Comparison of ENCODE assay signal across 21 mouse cellular contexts in the genomic region with DNA sequence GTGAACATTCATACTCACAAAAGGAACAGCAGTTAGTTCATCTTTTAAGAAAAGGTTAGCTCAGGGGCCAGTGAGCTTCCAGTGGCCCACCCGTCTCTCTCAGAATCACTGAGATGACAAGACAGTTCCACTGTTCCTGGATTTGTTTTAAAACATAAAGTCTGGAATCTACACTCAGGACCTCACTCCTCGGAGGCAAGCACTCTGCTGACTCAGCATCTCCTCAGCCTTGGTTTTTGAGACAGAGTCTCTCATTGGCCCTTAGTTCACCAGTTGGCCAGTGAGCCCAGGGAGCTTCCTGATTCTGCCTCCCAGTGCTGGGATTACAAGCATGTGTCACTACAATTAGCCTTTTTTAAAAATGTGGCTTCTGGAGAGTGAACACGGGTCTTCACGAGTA.
A peak's percentile ranks its signal among the peaks of the same experiment; 100 is the strongest.
DNase-seq lines count a peak whose midpoint lies in the region; ATAC-seq and TF ChIP-seq lines count a peak whose summit lies in the region.
"Had no signal": no experiment of that assay in that cellular context is flagged by ENCODE, and none has a peak within 500 bp of the region (broad histone marks: within the 10 kb centered on the region; RNA-seq: fewer than 3 reads in every experiment).

No protein-coding gene starts in this region.

- H3K4me2 ChIP-seq in heart, embryonic 16.5 days (ENCODE audit: low read depth, low read length), result no peak overlapping the region
- peak overlapping the region; percentile 55 for H3K4me2 ChIP-seq in myocyte (ENCODE audit: low read depth)
- H3K4me2 ChIP-seq: embryonic facial prominence, embryonic 12.5 days; hindbrain, embryonic 15.5 days; limb, embryonic 12.5 days; lung, embryonic 15.5 days had no signal

- no peaks in the 10 kb centered on the region for H3K27me3 ChIP-seq in heart, embryonic 16.5 days (ENCODE audit: control insufficient read depth, insufficient read depth, low read length)
- H3K27me3 ChIP-seq in limb, embryonic 10.5 days (ENCODE audit: low read depth, poor library complexity, severe bottlenecking), result no peaks in the 10 kb centered on the region
- no peaks in the 10 kb centered on the region for H3K27me3 ChIP-seq in myocyte (ENCODE audit: control insufficient read depth, insufficient read depth, insufficient read length)
- H3K27me3 ChIP-seq: embryonic facial prominence, embryonic 12.5 days; hindbrain, embryonic 15.5 days; limb, embryonic 12.5 days; lung, embryonic 15.5 days had no signal

- no peak overlapping the region for H3K4me3 ChIP-seq in heart, embryonic 16.5 days (ENCODE audit: low read length)
- no peak overlapping the region for H3K4me3 ChIP-seq in limb, embryonic 10.5 days
- no peak overlapping the region for H3K4me3 ChIP-seq in myocyte
- H3K4me3 ChIP-seq: embryonic facial prominence, embryonic 12.5 days; hindbrain, embryonic 15.5 days; layer of hippocampus, adult 2 months; limb, embryonic 12.5 days; lung, embryonic 15.5 days had no signal

- no peak overlapping the region for H3ac ChIP-seq in myocyte (ENCODE audit: control insufficient read depth, insufficient read length)

- no peak for TF ChIP-seq POLR2A in myocyte (IDR thresholded peaks at IDR 0.05; ENCODE audit: insufficient read length, low read depth)

- H3K36me3 ChIP-seq in heart, embryonic 16.5 days (ENCODE audit: control insufficient read depth, insufficient read depth), result no peaks in the 10 kb centered on the region
- no peaks in the 10 kb centered on the region for H3K36me3 ChIP-seq in limb, embryonic 10.5 days
- no peaks in the 10 kb centered on the region for H3K36me3 ChIP-seq in myocyte (ENCODE audit: control insufficient read depth, insufficient read depth)
- H3K36me3 ChIP-seq: embryonic facial prominence, embryonic 12.5 days; hindbrain, embryonic 15.5 days; limb, embryonic 12.5 days; lung, embryonic 15.5 days had no signal

- WGBS in heart, embryonic 16.5 days, result 88% methylated on average over 4 of the region's 4 CpGs
- 94% methylated on average over 4 of the region's 4 CpGs for WGBS in limb, embryonic 10.5 days

- no peak overlapping the region for H3K9ac ChIP-seq in heart, embryonic 16.5 days (ENCODE audit: low read length)
- H3K9ac ChIP-seq: embryonic facial prominence, embryonic 12.5 days; forebrain, postnatal 0 days; hindbrain, embryonic 15.5 days; limb, embryonic 12.5 days; lung, embryonic 15.5 days had no signal

- peaks cover 2% of the 10 kb centered on the region; the same call in 1 of the 2 replicates for H3K9me3 ChIP-seq in heart, embryonic 16.5 days (replicated peaks; ENCODE audit: control insufficient read depth, low read length)
- no peaks in the 10 kb centered on the region for H3K9me3 ChIP-seq in limb, embryonic 10.5 days (replicated peaks)
- H3K9me3 ChIP-seq: embryonic facial prominence, embryonic 12.5 days; hindbrain, embryonic 15.5 days; lung, embryonic 15.5 days had no signal

- H3K4me1 ChIP-seq in heart, embryonic 16.5 days (ENCODE audit: control insufficient read depth, insufficient read depth, low read length), result peaks cover 30% of the 10 kb centered on the region
- H3K4me1 ChIP-seq in limb, embryonic 10.5 days, result peaks cover 10% of the 10 kb centered on the region
- H3K4me1 ChIP-seq: embryonic facial prominence, embryonic 12.5 days; hindbrain, embryonic 15.5 days had no signal

- ATAC-seq in heart, embryonic 16.5 days (replicated peaks; ENCODE audit: extremely low read depth, insufficient read depth, low FRiP score), result no peak
- no peak for ATAC-seq in erythroblast, adult 5-6 weeks (replicated peaks; ENCODE audit: low FRiP score, poor library complexity, severe bottlenecking)
- ATAC-seq: CD4-positive, CD25-positive, alpha-beta regulatory T cell, adult 4 months; forebrain, postnatal 0 days had no signal

- H3K79me2 ChIP-seq in myocyte (ENCODE audit: control insufficient read depth, insufficient read depth), result no peaks in the 10 kb centered on the region

- H3K27ac ChIP-seq in heart, embryonic 16.5 days (ENCODE audit: low read length), result peak overlapping the region; percentile 92
- no peak overlapping the region for H3K27ac ChIP-seq in limb, embryonic 10.5 days
- H3K27ac ChIP-seq: embryonic facial prominence, embryonic 12.5 days; hindbrain, embryonic 15.5 days; layer of hippocampus, adult 2 months; lung, embryonic 15.5 days had no signal

- DNase-seq in embryo, embryonic 10 days (ENCODE audit: low spot score), result peak; percentile 2
- no peak for DNase-seq in embryo, embryonic 9.5 days (ENCODE audit: extremely low spot score)
- no peak for DNase-seq in heart, adult 9 months (ENCODE audit: low spot score in 2 of 2)
- DNase-seq in limb, embryonic 10.5 days (ENCODE audit: low spot score), result peak; percentile 20
- no peak for DNase-seq in right cerebral cortex, adult 18-20 months
- DNase-seq: adrenal gland, adult 8-10 months; cerebellum, adult 18-20 months; forebrain, postnatal 0 days; kidney, adult 11 months; kidney, postnatal 10 days; midbrain, embryonic 14.5 days; thymus, adult 2 months had no signal

TF ChIP-seq in myocyte, 11 proteins besides CTCF, POLR2A, EP300 and RAD21:
- TF ChIP-seq MAX (IDR thresholded peaks at IDR 0.05; ENCODE audit: low read depth) (no peak), MYOD1 (IDR thresholded peaks at IDR 0.05; ENCODE audit: control insufficient read depth in 1 of 3, insufficient read length in 2 of 3, low read depth in 2 of 3) (no peak), REST (IDR thresholded peaks at IDR 0.05; ENCODE audit: insufficient read depth, insufficient read length) (no peak), USF1 (IDR thresholded peaks at IDR 0.05; ENCODE audit: low read depth) (no peak), TCF12 (IDR thresholded peaks at IDR 0.05; ENCODE audit: insufficient read depth, poor library complexity, severe bottlenecking) (no peak)

Comparison
In these comparisons a context has a peak if more than half of its experiments do, and no peak if none do; other contexts are left out.
1. DNase-seq: peak in embryo, embryonic 10 days (single experiment) and limb, embryonic 10.5 days (single experiment); none in embryo, embryonic 9.5 days (single experiment), heart, adult 9 months (0 of 2) and right cerebral cortex, adult 18-20 months (single experiment).